Mouse (Mus musculus): ENCODE data around the gene Phrf1.
"Not testable (repeated sequence)": the region's sequence is repeated elsewhere in the genome, so short reads cannot be mapped to it uniquely, and the experiment has no call there.

Phrf1 gene

DNA sequence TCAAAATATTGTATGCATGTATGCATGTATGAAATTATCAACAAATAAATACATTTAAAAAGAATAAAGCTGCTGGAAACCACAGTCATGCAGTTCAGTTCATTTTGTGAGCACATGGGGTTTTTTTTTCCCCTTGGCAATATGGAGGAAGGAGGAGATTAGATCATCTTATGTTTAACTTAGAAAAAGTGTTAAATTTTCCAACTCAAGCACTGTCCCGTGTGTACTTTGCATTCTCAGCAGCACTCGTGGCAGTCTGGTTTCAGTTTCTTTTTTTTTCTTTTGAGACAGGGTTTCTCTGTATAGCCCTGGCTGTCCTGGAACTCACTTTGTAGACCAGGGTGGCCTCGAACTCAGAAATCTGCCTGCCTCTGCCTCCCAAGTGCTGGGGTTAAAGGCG lies 21.9 kb downstream of the Phrf1 start:
- DNase-seq (ENCODE audit: low read depth, low spot score), result not testable (repeated sequence)

DNA sequence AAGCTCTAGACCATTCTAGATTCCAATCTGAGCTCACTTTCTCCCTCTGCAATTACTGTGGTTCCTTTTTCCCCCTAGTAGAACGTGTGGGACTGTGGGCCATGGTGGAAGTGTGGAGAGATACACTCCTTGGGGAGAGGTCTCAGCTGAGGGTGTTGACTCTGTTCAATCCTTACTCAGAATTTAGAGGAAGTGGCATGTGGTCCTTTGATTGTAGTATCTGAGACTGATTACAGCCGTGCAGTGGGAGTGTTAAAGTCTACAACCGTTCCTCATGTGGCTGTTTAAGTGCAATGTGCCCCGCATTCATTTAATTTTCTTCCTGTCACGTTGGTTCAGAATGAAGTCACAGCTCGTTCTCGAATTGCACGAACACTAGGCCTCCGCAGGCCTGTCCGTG lies 27.6 kb downstream of the Phrf1 start:
- no peak for DNase-seq (ENCODE audit: low read depth, low spot score)

DNA sequence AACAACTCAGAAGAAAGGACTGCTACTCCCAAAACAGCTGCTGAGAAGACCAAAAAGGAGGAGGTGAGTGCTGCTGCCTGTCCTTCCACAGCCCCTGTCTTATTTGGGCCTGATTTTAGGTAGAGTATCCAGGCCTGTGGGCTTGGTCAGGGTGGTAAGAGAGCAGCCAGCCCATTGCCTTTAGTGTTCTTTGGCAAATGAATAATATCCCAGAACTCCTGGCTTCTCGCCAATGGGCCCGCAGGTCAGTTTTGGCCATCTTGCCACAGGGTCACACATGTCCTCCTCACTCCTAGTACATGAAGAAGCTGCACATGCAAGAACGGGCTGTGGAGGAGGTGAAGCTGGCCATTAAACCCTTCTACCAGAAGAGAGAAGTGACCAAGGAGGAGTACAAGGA lies 32.9 kb downstream of the Phrf1 start:
- no peak for DNase-seq (ENCODE audit: low read depth, low spot score)

DNA sequence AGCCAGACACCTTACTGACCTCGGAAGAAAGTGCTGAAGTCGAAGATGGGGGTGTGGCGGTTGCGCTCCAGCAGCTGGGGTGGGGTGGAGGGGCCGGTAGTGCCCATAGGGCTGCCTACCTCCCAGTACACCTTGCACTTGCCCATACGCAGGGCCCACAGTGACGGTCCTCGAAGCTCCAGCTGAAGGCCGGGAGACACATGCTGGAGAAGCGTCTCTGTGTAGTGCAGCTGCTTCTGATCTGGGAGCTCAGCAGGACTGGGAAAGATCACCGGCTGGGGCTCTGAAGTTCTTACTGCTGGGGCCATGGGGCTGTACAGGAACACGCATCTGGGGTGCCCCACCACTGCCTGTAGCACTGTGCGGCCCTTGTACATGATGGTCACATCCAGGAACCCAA lies 35.1 kb downstream of the Phrf1 start:
- no peak for DNase-seq (ENCODE audit: low read depth, low spot score)

DNA sequence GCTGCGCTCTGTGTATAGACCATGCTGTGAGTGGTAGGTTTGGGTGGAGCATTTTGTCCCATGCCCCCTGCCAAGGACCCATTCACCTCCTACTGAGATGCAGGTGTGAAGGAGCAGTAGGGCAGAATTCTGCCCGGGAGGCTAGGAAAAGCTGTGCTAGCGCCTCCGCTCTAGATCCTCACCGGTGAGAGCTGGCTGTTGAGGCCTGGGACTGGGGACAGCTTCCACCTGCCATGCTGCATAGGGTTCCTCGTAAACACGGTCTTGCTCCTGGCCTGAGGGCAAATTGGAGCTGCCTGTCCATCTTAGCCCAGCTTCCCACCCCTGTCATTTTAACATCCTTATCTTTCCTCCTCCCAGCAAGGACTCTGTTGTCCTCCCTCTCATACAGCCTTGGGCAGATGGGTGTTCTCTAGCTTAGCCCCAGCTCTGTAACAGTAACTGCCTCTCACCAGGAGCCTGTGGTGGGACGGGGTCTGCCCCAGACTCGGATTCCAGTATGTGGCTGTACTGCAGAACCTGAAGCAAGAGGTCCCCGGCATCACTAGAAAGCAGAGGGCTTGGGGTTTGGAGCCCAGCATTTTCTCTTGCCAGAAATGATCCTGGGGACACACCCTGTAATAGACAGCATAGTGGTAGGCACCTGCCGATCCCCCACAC lies 35.6 kb downstream of the Phrf1 start:
- no peak for DNase-seq (ENCODE audit: low read depth, low spot score)

DNA sequence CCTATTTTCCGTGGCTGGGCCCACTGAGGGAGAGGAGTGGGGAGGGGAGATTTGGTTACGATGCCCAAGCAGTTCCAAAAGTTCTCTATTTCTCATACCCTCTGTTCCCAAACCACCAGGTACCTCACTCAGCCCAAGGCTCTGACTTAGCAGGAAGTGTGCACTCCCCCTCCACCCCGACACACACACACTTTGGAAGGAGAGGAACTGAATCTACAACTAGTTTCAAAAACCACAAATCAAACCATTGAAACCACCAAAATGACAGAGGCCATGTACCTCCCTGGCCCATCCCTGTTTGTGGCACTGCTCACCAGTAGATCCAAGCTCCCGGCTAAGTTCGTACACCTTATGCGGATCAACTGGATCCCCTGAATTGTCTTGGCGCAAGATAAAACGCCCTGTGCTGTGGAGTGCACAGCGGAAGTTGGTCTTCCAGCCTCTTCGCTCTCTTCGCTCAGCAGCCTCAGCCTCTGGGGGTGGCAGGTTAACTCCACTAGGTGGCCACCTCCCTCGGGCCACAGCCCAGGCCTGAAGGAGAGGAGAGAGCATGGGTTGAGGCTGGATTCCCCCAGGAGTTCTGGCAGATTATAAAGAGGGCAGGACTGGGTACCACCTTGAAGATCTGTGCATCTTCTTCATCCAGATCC lies 36.3 kb downstream of the Phrf1 start:
- DNase-seq (ENCODE audit: low read depth, low spot score), result no peak

DNA sequence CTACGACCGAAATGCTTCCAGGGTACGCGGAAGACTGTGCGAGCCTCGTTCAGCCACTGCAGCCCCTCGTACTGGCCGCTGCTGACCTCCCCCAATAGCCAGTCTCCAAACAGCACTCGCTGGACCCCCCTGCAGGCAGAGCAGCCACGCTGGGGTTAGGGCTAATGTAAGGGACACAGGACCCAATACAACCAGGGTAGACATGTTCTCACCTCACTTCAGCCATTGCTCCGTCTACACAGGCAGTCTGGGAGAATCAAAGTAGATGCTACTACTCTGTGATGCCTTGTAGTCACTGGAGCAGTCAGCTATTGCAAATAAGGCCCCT lies 36.8 kb downstream of the Phrf1 start:
- no peak for DNase-seq (ENCODE audit: low read depth, low spot score)

DNA sequence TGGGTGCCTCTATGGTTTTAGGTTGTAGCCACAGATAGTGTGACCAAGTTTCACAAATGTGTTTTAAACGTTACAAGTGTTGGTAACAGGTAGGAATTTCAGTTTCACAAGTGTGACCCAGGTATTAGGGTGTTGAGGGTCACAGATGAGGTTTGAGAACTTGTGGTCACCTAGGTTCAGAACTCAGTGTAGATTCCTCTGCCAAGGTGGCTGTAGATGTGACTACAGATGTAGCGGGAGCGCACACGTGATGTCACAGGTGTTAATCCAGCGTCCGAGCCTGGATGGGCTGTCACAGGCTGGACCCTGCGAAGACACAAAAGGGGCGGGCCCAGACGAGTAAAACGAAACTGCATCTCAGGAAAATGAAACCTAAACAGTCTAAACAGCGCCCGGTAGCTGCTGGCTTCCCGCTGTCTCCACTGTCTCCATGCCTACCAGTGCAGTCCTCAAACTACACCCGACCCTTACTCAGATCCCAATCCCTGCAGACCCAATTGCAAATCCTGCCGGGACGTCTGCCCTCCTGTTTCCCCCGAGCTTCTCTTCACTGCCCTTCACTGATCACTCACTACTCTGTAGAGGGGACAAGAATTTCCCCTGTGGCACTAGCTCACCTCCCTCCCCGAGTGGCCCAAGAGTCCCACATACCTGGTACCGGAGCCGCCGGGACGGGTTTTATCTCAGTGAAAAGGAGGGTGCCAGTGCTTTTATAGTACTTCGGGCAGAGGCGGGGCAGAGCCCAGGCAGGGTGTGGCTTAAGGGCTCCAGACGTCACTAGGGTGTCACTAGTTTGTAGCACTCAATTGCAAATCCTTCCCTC lies 37.4 kb downstream of the Phrf1 start, which contains the start of gene Irf7:
Irf7 (minus strand) TSS at position 743 of the 823 bp plus-strand sequence.
- DNase-seq (ENCODE audit: low read depth, low spot score), result peak; percentile 71

DNA sequence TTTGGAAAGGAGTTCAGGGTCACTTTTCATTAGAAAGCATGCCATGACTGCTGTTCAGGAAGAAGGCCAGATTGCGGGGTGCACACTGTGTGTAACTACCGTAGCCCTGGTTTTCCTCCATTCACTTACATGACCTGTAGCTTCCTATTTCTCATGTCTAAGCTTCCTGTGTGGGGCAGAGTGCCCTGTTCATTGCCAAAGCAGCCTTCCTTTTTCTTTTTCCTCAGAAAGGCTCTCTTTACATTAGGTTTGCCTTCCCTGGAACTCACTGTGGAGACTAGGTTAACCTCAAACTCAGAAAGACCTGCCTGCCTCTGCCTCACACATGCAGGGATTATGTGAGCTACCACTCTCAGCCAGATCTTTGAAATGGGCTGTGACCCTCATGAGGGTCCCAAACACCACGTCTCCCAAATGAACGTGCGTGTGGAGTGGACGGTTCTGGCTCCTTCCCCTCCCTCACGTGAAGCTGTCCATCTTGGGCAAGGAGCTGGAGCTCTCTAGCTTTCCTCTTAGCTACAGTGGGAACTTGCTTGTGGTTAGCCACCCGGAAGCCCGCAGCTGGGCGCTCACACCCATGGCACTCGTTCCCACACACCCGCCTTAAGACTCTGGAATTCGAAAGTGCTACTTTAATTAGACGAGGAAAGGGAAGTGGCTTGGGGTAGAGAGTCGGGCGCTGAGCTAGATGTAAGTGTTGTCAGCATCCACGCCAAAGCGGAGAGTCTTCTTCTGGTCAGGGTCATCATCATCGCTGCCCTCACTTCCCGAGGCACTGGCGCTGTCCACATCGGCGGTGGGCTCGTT lies 40.1 kb downstream of the Phrf1 start:
- no peak for DNase-seq (ENCODE audit: low read depth, low spot score)

DNA sequence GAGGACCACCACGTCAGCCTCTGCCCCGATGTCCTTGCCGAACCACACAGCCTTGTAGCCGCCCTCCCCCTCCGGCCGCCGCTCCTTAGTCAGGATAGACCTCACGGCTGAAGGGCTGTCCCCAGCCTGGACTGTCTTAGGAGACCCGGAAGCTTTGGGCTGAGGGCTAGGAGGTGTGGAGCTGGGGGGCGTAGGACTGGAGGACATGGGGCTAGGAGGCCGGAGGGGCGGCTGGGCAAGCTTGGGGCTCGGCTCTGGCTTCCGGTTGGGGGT lies 40.6 kb downstream of the Phrf1 start:
- DNase-seq (ENCODE audit: low read depth, low spot score), result no peak

DNA sequence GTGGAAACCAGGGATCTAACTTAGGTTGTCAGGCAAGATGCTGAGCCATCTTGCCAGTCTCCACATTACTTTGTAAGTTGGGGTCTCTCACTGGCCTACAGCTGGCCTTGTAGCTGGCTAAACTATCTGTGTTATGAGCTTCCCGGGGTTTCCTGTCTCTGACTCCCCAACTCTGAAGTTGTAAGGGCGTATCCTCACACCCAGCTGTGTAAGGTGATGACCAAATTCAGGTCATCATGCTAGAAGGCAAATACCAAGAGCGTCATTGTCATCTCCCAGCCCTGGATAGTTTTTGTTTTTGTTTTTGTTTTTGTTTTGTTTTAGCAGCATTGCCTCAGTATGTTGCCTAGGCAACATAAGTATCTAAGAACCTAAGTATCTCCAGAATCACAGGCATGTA lies 42.0 kb downstream of the Phrf1 start:
- no peak for DNase-seq (ENCODE audit: low read depth, low spot score)

DNA sequence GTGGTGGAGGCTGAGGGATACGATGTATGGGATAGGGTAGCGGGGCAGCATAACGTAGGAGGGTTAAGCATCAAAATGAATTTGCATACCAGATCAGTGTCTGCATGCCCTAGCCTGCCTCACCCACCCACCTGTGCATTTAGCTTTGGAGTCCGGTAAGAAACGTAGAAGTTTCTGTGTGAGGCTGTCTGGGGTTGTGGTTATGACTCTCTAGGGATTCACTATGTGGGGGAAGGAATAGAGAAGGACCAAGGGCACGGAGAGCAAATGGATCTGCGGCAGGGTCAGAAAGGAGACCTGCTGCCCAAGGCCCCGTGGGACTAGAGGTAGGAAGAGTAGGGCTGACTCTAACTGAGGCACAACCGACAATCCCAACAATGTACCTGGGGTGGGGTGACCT lies 46.8 kb downstream of the Phrf1 start:
- no peak for DNase-seq (ENCODE audit: low read depth, low spot score)

DNA sequence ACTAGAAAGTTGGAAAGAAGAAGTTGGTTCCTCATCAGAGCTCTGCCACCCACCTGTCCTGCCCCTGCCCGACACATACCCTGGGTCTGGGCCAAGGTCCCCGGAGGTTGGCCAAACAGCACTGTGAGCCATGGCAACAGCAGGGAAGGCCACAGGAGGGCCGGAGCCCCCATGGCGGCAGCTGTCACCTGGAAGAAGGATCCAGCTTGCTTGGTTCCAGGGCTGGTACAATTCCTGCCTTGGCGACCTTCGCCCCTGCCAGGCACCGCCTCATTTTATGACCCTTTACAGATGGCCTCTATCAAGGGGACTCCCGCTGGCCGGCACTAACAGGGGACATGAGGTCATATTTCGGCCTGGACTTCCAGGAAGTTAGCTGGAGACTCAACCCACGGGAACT lies 48.0 kb downstream of the Phrf1 start, which contains the start of gene Cdhr5:
Cdhr5 (minus strand) TSS at position 241 of the 400 bp plus-strand sequence.
- no peak for DNase-seq (ENCODE audit: low read depth, low spot score)

DNA sequence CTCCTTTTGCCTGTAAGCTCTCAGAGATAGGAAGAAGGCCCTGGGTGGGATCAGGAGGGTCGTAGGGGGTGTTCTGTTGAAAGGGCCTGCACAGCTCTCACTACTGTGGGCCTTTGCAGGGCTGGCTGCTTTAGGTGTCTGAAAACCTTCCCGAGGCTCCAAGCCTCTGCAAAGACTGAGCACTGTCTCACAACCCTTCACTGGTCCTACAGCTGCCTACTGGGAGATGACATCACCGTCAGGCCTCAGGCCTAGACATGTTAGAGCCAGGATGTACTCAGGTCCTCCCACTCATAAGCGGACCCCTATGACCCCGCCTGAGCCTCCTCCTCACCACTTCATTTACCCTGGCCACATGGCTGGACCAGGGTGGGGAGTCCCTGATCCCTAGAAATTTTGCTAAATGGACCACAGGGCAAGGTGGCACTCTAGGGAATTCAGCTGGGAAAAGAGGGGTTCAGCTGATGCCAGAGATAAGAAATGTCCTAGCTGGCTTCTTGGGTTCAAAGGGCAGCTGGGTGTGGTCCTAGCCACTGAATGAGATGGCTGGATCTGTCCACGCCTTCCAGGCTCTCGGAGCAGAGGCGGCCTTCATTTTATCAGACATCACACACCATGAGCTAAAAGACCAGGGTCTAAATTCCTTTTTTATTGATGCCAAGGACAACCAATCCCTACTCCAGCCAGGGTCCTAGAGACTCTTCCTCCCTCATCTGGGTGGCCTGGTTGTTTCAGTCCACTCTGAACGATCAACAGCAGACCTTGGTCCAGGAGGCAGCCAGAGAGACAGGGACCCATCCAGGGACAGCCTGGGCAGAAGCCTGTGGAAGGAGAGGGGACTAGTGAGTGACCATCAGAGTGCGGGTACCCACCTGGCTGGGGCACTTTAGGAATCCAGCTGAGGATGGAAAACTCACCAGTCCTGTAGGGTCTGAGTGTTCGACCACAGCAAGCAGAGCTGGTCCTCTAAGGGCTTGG lies 49.4 kb downstream of the Phrf1 start:
- no peak for DNase-seq (ENCODE audit: low read depth, low spot score)

DNA sequence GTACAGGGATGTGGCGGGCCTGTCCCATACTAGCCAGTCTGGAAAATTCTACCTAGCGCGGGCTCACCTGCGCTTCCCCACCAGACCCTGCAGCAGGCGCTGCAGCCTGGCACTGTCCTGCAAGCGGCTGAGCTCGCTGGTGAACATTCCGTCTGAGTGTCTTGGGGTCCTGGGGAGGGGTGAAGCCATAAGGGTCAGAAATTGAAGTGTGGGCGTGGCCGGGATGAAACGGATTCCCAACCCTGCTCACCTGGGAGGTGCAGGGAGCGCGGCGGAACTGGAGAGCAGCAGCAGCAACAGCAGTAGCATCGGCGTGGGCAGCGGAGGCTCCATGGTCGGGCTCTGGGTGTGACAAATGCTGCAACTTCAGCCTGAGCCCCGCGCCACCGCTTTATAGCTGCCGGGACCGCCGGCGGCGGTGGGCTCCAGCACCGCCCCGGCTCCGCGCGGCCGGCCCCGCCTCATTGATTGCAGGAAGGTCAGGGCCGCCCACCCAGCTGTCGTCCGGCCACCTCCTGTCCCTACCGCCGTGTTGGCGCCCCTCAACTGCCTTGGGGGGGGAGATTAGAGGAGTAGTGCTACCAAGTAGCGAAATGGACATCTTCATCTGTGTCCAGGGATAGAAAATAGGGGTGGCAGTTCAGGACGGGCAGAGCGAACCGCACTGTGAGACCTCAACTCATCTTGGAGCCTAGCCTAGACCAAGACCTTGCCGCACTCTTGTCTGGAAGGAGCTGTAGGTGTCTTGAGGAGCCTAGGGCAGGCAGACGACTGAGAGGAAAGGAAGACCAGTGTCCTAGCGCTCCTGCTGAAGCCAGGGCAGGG lies 50.4 kb downstream of the Phrf1 start, which contains the start of gene Sct:
Sct (minus strand) TSS at position 368 of the 825 bp plus-strand sequence.
- no peak for DNase-seq (ENCODE audit: low read depth, low spot score)

DNA sequence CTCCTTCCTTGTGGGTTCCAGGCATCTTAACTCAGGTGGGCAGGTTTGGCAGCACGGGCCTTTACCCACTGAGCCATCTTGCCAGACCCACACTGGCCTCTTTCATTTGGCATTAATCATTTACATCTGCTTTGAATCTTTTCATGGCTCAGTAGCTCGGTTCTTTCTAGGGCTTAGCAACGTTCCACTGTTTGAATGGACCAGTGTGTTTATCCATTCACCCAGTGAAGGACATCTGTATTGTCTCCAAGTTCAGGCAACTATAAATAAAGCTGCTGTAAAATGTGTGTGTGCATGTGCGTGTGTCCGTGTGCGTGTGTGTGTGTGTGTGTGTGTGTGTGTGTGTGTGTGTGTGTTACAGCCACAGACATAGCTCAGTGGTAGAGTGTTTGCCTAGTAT lies 52.9 kb downstream of the Phrf1 start:
- no peak for DNase-seq (ENCODE audit: low read depth, low spot score)

DNA sequence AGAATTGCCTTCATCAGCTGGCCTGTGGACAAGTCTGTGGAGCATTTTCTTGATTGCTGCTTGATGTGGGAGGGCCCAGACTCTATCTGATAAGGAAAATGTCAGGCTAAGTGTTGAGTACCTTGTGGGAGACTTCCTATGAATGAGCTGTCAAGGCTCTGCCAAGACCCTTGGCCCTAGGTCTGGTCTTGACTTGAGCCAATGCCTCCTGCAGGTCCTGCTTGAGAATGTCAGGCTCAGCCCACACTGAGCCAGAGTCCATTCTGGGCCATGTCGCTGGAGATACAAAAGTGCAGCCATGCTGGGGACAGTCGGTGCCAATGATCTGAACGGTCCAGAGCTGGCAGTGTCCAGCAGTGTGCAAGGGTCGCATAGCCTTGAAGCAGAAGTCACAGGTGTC lies 54.2 kb downstream of the Phrf1 start:
- no peak for DNase-seq (ENCODE audit: low read depth, low spot score)

DNA sequence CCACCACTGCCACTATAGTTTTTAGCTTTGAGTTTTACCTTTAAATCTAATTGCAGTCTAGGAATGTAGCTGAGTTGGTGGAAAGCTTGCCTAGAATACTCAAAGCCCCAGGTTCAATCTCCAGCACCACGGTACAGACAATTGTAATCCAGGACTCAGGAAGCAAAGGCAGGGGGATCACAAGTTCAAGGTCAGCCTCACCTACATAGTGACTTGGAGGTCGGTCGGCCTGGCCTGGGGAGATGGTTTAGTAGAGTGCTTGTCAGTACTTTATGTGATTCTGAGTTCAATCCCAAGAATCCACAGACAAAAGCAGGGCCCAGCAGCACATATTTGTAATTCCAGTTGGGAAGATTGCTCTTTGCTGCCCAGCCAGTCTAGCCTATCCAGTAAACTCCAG lies 59.5 kb downstream of the Phrf1 start:
- no peak for DNase-seq (ENCODE audit: low read depth, low spot score)

DNA sequence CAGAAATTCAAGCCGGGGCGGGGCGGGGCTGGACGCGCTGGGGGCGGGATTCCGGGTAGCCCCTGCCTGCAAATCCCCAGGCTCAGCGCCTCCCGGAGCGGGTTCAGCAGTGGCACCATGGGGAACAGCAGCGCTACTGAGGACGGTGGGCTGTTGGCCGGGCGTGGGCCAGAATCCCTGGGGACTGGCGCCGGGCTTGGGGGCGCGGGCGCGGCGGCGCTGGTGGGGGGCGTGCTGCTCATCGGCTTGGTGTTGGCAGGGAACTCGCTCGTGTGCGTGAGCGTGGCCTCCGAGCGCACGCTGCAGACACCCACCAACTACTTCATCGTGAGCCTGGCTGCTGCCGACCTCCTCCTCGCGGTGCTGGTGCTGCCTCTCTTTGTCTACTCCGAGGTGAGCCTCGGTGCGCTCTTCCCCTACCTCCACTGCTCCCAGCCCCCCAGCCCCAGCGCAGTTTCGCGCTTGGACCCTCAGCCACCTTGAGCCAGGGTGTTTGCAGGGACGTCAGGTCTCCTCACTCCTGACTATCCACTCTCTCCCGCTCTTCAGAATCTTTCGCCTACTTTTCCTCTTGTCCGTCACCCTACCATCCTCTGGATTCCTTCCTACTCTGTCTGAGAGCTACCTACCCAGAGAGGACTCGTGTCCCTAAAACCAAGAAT lies 63.5 kb downstream of the Phrf1 start, which contains the start of gene Drd4:
Drd4 (plus strand) TSS at position 86 of the 662 bp plus-strand sequence.
- no peak for DNase-seq (ENCODE audit: low read depth, low spot score)

Measured in c-Kit-negative CD71-positive TER-119-positive erythroid progenitor cells, embryonic 14.5 days (primary cell).